Mouse (Mus musculus) liver, adult 2 months (tissue): ENCODE measurements around the gene Pik3r6.

ENCODE experiments used
- CTCF ChIP-seq: fragments of 200-500 bp; IDR thresholded peaks from 2 replicates; pipeline ENCODE4 v1.5.1; 2011; ENCODE audit warnings: low read depth, low read length, control low read depth
- POLR2A ChIP-seq: fragments of 200-500 bp; IDR thresholded peaks from 2 replicates; pipeline ENCODE4 v1.6.1; 2011; ENCODE audit warnings: low read length, control low read depth; ENCODE audit not compliant: insufficient read depth; ENCODE audit errors: extremely low read depth

- no peak for TF ChIP-seq CTCF
- TF ChIP-seq POLR2A: no peak
Observed at GRCm38 (mm10) chr11:68483213-68483612, 19.6 kb upstream of the Pik3r6 start.
